Mouse (Mus musculus): Measurements from ENCODE around the gene Cyp2f2. TPM values are rescaled to one million over a fixed set of nuclear protein-coding genes. Genes with fewer than 3 reads are reported as not detected.

The Cyp2f2 gene
- polyA plus RNA-seq, 1 experiment from 2014 or later, result not detected

DNA sequence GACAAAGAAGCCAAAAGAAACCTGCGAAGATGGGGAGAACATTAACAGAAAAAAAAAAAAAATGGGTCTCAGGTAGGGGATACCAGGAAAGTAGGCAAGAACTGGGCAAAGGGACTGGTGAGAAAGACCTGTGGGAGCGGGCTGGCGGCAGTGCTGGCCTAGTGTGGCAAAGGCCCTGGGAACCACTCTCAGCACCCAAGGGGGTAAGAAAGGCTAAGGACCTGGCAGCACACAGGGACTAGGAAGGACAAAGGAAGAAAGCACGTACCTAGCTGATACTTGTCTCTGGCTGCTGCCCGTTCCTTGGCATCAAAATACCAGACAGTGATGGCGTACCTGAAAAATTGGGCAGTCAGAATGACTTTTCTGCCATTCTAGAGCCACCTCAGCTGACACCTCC lies 39.5 kb downstream of the Cyp2f2 start:
- H3K27me3 ChIP-seq, result no peaks in the 10 kb centered on the region
- ATAC-seq, result no peak
- no peak overlapping the region for H3K4me2 ChIP-seq (replicated peaks)
- H3K4me1 ChIP-seq (replicated peaks), result peaks cover 48% of the 10 kb centered on the region
- no peak overlapping the region for H3K27ac ChIP-seq
- 93% methylated on average over 6 of the region's 6 CpGs for WGBS
- H3K9me3 ChIP-seq, result no peaks in the 10 kb centered on the region
- no peak overlapping the region for H3K4me3 ChIP-seq (replicated peaks)
- peaks cover 50% of the 10 kb centered on the region for H3K36me3 ChIP-seq
- no peak overlapping the region for H3K9ac ChIP-seq (replicated peaks)

DNA sequence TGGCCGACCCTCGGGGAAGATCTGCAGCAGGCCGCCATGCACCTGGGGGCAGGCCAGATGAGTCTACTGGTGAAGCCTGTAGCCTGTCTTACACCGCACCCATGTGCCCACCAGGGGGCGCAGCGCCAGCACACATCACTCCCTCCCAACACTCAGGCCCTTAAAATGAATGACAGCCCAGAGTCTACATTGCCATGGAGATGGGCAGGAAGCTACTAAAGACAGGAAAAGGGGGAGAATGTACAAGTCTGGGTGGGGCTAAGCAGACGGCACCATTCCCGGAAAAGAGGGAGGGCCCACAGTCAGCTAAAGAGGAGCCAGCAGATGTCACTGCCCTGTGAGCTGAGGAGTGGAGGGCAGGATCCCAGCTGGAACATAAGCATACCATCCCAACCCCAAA lies 40.2 kb downstream of the Cyp2f2 start:
- Histone ChIP-seq H3K4me1 (replicated peaks) (peaks cover 54% of the 10 kb centered on the region), H3K27ac (peak overlapping the region; percentile 37; the same call in 1 of the 2 replicates), H3K9ac (replicated peaks) (no peak overlapping the region), H3K36me3 (peaks cover 56% of the 10 kb centered on the region), H3K27me3 (no peaks in the 10 kb centered on the region), H3K9me3 (no peaks in the 10 kb centered on the region), H3K4me3 (replicated peaks) (no peak overlapping the region), H3K4me2 (replicated peaks) (0 out of 2 replicates have a peak overlapping the region, but pooled peaks have one; percentile 15)
- peak; percentile 94 for ATAC-seq
- WGBS, result 21% methylated on average over 8 of the region's 8 CpGs

DNA sequence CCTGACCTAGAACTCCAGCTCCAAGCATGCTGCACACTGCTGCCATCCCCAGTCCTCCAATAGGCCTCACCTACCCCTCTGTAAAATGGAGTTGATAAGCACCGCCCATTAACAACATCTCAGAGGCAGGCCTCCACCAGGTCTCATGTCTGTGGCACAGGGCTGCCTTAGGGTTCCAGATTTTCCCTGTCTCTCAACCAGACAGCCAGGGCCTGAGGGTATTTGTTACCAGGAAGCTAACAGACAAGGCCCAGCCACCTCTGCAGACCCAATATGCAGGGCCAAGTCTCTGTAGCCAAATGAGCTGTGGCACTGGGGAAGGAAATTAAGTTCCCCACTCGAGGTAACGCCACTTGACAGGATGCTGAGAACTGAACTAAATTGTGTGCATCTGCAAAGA lies 41.2 kb downstream of the Cyp2f2 start:
- Histone ChIP-seq H3K4me2 (replicated peaks) (no peak overlapping the region), H3K27me3 (no peaks in the 10 kb centered on the region), H3K27ac (no peak overlapping the region; the same call in 1 of the 2 replicates), H3K4me1 (replicated peaks) (peaks cover 62% of the 10 kb centered on the region), H3K9ac (replicated peaks) (peak overlapping the region; percentile 28; the same call in 1 of the 2 replicates), H3K9me3 (no peaks in the 10 kb centered on the region), H3K36me3 (peaks cover 58% of the 10 kb centered on the region), H3K4me3 (replicated peaks) (no peak overlapping the region)
- ATAC-seq, result no peak
- WGBS, result 95% methylated on average over 3 of the region's 3 CpGs

DNA sequence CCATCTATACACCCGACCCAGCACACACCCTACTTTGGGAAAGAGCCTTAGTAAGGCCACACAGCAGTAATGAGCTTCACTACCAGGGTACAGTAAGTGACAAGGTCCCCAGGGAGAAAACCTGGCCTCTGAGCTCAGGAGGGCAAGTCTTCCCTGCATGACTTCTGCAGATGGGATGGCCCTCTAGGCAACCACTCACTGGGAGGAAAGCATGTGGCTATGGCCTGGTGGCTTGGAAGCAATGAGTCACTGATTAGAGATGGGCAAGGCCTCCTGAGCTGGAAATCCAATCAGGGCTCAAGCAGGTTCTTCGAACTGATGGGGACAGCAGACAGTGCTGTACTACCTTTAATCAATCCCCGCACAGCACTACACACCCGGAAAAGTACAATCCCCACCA lies 42.0 kb downstream of the Cyp2f2 start:
- H3K27me3 ChIP-seq, result no peaks in the 10 kb centered on the region
- peak overlapping the region; percentile 44; the same call in 1 of the 2 replicates for H3K9ac ChIP-seq (replicated peaks)
- H3K4me1 ChIP-seq (replicated peaks), result peaks cover 62% of the 10 kb centered on the region
- H3K4me2 ChIP-seq (replicated peaks), result peak overlapping the region; percentile 86
- ATAC-seq, result no peak
- no peak overlapping the region for H3K4me3 ChIP-seq (replicated peaks)
- 90% methylated on average over 4 of the region's 4 CpGs for WGBS
- peaks cover 56% of the 10 kb centered on the region for H3K36me3 ChIP-seq
- no peaks in the 10 kb centered on the region for H3K9me3 ChIP-seq
- 0 out of 2 replicates have a peak overlapping the region, but pooled peaks have one; percentile 35 for H3K27ac ChIP-seq

DNA sequence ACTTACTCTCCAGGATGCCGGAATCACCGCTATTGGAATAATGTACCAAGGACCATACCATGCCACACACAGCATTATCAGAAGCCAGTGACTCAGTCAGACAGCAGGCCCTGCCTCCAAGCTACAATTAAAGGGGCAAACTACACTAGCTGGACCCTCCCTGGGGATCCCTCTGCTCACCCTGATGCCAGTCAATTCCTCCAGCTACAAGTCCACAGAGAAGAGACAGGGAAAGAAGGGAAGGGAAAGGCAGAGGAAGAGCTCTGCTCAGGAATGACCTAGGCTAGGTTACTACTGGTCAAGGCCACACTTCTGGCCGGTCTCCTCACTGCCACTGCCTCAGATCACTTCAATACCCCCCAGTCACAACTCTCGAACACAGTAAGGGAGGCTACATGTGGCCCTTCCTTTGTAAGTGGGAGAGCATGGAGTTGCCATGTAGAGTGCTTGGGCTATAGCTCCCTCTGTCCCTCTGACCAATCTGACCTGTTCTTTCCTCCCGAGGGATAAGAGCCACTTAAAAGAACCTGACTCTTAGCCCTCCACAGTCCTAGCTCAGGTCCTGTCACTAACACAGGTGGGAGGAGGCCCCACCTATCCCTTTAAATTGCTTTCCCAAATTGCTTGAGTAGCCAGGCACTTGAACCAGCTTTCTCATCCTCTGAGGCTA lies 43.2 kb downstream of the Cyp2f2 start:
- Histone ChIP-seq H3K4me3 (replicated peaks) (peak overlapping the region; percentile 77), H3K36me3 (peaks cover 48% of the 10 kb centered on the region), H3K9ac (replicated peaks) (peak overlapping the region; percentile 88), H3K27ac (peak overlapping the region; percentile 32; the same call in 1 of the 2 replicates), H3K4me2 (replicated peaks) (peak overlapping the region; percentile 86), H3K27me3 (no peaks in the 10 kb centered on the region), H3K4me1 (replicated peaks) (peaks cover 72% of the 10 kb centered on the region), H3K9me3 (no peaks in the 10 kb centered on the region)
- 81% methylated on average over 5 of the region's 5 CpGs for WGBS
- no peak for ATAC-seq

DNA sequence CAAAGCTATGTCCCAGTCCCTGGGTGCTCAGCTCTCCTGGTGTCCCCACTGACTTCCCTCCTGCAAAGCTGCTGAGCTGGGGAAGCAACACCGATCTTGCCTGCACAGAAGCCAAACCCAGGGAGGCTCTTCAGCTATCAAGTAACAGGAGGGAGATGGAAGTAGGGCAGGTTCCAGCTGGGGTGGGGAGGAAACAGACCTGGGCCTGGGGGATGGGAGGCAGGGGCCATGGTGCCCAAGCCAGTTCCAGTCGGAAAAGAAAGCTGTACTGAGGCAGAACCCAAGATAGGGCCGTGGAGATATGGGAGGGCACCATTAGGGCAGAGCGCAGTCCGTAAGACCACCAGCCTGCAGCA lies 43.7 kb downstream of the Cyp2f2 start:
- ATAC-seq, result no peak
- peak overlapping the region; percentile 86 for H3K4me2 ChIP-seq (replicated peaks)
- H3K4me1 ChIP-seq (replicated peaks), result peaks cover 73% of the 10 kb centered on the region
- peak overlapping the region; percentile 88 for H3K9ac ChIP-seq (replicated peaks)
- H3K27me3 ChIP-seq, result no peaks in the 10 kb centered on the region
- H3K27ac ChIP-seq, result peak overlapping the region; percentile 32; the same call in 1 of the 2 replicates
- WGBS, result 84% methylated on average over 5 of the region's 5 CpGs
- peak overlapping the region; percentile 77 for H3K4me3 ChIP-seq (replicated peaks)
- peaks cover 43% of the 10 kb centered on the region for H3K36me3 ChIP-seq
- no peaks in the 10 kb centered on the region for H3K9me3 ChIP-seq

DNA sequence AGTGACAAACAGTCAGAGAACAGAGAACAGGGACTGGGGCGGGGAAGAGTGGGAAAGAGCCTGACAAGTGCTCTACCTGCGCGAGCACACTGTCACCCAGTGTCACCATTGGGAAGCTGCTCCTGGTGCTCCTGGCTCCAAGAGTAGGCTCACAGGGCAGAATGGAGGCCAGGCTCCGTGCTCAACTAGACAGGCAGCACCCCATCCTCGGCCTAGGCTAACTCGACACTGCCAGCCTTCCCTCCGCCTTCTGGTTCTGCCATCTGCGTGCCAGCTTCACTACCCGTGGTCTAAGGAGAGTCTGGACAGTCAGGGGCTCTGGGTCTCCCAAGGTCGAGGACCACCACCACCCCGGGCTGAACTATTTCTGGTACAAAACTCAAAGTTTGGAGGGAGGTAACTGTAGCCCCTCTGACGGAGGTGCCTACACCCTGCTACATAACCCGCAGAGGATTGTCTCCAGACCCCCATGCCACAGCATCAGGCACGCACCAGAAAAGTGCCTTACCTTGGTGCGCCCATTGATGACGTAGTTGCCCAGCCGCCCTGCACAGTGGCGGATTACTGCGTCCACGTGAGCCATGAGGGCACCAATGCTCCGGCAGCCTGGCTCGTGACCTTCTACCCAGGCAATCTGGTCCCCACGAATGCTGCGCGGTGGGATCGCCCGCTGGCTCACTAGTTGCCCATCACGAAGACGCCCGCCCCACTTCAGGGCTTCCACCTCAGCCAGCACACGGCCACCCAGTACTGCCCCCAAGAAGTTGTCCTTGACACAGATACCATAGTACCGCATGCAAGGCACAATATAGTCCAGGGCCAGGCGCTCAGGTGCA lies 44.6 kb downstream of the Cyp2f2 start:
- WGBS, result 89% methylated on average over 33 of the region's 33 CpGs
- peaks cover 36% of the 10 kb centered on the region for H3K36me3 ChIP-seq

DNA sequence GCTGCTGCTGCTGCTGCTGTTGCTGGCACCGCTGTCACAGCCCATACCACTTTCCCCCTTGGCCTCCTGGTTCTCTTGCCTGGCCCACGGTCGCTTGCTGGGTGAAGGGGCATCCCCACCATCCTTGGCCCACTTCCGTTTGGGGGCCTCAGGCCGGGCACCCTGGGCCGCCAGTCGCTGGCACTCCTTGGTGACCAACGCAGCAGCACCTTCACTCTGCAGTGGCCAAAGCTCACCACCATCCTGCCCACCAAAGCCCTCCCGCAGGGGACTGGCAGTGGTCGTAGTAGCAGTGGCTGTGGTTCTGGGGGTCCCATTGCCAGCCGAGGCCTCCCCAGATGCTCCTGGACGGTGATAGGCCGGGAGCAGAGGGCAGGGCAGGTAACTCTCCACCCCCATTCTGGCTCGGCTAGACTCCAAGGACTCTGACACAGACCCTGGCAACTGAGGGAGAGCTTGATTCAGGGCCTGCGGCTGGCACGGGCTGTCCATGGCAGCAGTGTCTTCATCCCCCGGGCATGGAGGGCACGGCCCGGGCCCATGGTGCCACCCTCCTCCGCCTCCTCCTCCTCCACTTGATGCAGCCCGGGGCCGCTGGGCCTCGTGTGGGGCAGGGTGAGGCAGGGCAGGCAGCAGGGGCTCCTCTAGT lies 45.4 kb downstream of the Cyp2f2 start:
- peak overlapping the region; percentile 88 for H3K9ac ChIP-seq (replicated peaks)
- H3K4me3 ChIP-seq (replicated peaks), result peak overlapping the region; percentile 77
- H3K4me1 ChIP-seq (replicated peaks), result peaks cover 67% of the 10 kb centered on the region
- H3K4me2 ChIP-seq (replicated peaks), result peak overlapping the region; percentile 86
- peaks cover 33% of the 10 kb centered on the region for H3K36me3 ChIP-seq
- ATAC-seq, result peak; percentile 12; the same call in 1 of the 2 replicates
- H3K27me3 ChIP-seq, result no peaks in the 10 kb centered on the region
- no peaks in the 10 kb centered on the region for H3K9me3 ChIP-seq
- WGBS, result 75% methylated on average over 22 of the region's 23 CpGs
- 0 out of 2 replicates have a peak overlapping the region, but pooled peaks have one; percentile 99 for H3K27ac ChIP-seq

More for the DNA sequence above, 44.6 kb downstream of the Cyp2f2 start:
- no peak for ATAC-seq
- Histone ChIP-seq H3K4me3 (replicated peaks) (peak overlapping the region; percentile 77), H3K27me3 (no peaks in the 10 kb centered on the region), H3K9me3 (no peaks in the 10 kb centered on the region), H3K4me2 (replicated peaks) (peak overlapping the region; percentile 86), H3K27ac (no peak overlapping the region), H3K4me1 (replicated peaks) (peaks cover 73% of the 10 kb centered on the region), H3K9ac (replicated peaks) (peak overlapping the region; percentile 88)

DNA sequence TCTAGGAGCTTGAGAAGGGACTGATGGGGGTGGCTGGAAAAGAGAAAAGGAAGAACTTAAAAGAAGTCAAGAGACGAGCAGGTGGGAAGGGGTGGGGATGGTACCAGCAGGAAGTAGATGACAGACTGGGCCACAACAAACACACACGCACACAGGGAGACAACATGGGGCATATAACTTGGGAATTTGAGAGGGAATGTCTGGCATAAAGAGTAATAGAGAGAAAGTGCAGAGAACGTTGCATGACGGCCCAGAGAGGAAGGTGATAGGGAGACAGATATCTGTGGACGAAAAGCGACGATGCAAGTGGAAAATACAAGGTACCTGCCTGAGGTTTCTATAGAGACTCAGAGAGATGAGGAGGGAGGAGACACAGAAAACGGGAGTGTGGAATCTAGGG lies 46.0 kb downstream of the Cyp2f2 start:
- H3K9me3 ChIP-seq, result no peaks in the 10 kb centered on the region
- H3K27ac ChIP-seq, result peak overlapping the region; percentile 99
- peak overlapping the region; percentile 77 for H3K4me3 ChIP-seq (replicated peaks)
- H3K4me1 ChIP-seq (replicated peaks), result peaks cover 61% of the 10 kb centered on the region
- peak overlapping the region; percentile 86 for H3K4me2 ChIP-seq (replicated peaks)
- H3K27me3 ChIP-seq, result no peaks in the 10 kb centered on the region
- 5% methylated on average over 8 of the region's 8 CpGs for WGBS
- peaks cover 36% of the 10 kb centered on the region for H3K36me3 ChIP-seq
- peak overlapping the region; percentile 88 for H3K9ac ChIP-seq (replicated peaks)
- no peak for ATAC-seq

DNA sequence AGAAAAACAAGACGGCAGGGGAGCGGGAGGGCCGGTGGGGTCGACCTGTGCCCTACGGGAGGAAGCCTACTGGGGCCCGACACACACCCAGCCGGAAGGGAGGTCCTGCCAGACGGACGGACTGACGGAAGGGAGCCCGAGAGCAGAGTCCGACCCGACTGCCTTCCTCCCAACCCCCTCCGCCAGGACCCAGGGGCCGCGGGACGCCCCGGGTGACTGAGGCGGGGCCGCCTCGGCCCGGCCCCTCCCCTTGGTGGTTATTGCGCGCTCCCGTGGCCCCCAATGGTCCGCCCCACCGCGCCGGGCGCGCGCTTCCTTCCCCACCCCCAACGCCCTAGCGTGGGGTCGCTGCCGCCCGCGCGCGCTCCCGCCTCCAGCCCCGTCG lies 46.5 kb downstream of the Cyp2f2 start:
- peak overlapping the region; percentile 77 for H3K4me3 ChIP-seq (replicated peaks)
- peak overlapping the region; percentile 88 for H3K9ac ChIP-seq (replicated peaks)
- WGBS, result under 1% methylated on average over 31 of the region's 43 CpGs
- no peaks in the 10 kb centered on the region for H3K27me3 ChIP-seq
- peak overlapping the region; percentile 99 for H3K27ac ChIP-seq
- H3K36me3 ChIP-seq, result peaks cover 36% of the 10 kb centered on the region
- H3K4me1 ChIP-seq (replicated peaks), result peaks cover 56% of the 10 kb centered on the region
- H3K9me3 ChIP-seq, result no peaks in the 10 kb centered on the region
- peak; percentile 68 for ATAC-seq
- H3K4me2 ChIP-seq (replicated peaks), result peak overlapping the region; percentile 86

DNA sequence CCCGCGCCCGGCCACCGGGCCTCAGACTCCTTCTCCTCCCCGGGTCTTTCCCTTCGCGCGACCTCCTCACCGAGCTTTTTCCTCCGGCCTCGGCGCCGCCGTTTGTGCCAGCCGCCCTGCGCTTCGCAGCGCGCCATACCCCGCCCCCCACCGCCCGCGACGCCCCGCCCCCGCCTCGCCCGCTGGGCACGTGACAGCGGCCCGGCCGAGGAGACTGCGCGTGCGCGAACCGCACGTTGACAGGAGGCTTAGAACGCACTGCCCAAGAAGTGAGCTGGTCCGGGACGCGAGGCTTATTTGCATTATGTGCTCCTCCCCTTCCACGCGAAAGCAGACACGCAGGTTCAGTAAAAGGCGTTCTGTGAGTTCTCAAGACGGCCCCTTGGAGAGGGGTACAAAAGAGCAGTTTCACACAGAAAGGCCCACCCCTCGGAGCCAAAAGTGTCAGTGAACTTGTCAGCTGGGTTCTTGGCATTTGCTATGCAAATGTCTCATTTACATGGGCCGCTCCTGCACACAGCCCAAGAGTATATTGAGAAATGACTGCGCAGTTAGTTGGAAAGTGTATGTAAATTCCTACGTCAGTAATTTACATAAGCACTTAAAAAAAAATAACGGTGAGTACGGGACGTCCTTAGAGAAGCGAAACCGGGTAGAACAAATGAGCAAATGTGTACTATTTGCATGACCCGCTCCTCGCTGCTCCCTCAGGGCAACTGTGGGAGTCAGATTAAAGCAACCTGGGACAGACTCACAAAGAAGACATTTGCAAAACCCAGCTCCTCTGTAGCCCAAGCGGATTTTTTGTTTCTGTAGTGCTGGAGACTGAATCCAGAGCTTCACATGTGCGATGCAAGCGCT lies 47.1 kb downstream of the Cyp2f2 start, which contains the start of gene Egln2:
TSS of gene Egln2 (minus strand) at position 189 of the 861 bp plus-strand sequence.
- H3K36me3 ChIP-seq, result peaks cover 35% of the 10 kb centered on the region
- ATAC-seq, result peak; percentile 79
- 1% methylated on average over 58 of the region's 61 CpGs for WGBS

More for the DNA sequence above, 47.1 kb downstream of the Cyp2f2 start, which contains the start of gene Egln2:
- Histone ChIP-seq H3K4me1 (replicated peaks) (peaks cover 50% of the 10 kb centered on the region), H3K4me2 (replicated peaks) (peak within 1 kb of the TSS; percentile 86), H3K27ac (peak within 1 kb of the TSS; percentile 99), H3K4me3 (replicated peaks) (peak within 1 kb of the TSS; percentile 77), H3K9me3 (no peaks in the 10 kb centered on the region), H3K27me3 (no peaks in the 10 kb centered on the region), H3K9ac (replicated peaks) (peak within 1 kb of the TSS; percentile 88)
